Mouse (Mus musculus) G1E (cell line): ENCODE data around the gene Tsga10ip.

Experiments used
- CTCF ChIP-seq: IDR thresholded peaks from 2 replicates; pipeline ENCODE4 v1.5.1; 2012; ENCODE audit warnings: low read depth, low read length, inconsistent platforms, mixed read lengths
- TAL1 ChIP-seq: conservative IDR thresholded peaks from 2 replicates; pipeline ENCODE4 v1.6.1; 2012; ENCODE audit warnings: low read depth, low read length, inconsistent platforms, mixed read lengths

DNA sequence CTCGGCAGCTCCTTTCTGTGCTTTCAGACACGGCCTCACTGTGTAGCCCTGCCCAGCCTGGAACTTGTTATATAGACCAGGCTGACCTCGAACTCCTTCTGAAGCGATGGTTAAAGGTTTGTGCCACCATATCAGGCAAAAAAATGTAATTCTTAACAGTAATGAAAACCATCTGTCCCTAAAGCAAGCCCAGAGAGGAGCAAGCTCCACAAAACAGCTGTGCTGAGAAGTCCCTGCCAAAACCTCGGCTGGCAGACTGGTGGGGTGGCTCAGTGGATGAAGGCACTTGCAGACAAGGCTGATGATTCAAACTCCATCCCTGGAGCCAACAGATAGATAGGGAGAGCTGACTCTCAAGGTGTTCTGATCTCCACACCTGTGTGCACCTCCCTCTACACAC, 6.7 kb upstream of the Tsga10ip start:
- TF ChIP-seq CTCF: no peak
- TF ChIP-seq TAL1: no peak
